Mouse (Mus musculus) embryo, embryonic 9.5 days (tissue): ENCODE data around the gene Phc2.
A peak's percentile ranks its signal among the peaks of the same experiment; 100 is the strongest.
"Not testable (repeated sequence)": the region's sequence is repeated elsewhere in the genome, so short reads cannot be mapped to it uniquely, and the experiment has no call there.

ENCODE experiments used
- DNase-seq: peaks from one replicate; pipeline ENCODE4 v3.0.0-alpha.2; 2017; ENCODE audit errors: extremely low spot score

Phc2 gene

GRCm38 (mm10) chr4:128645896-128646295, 8.6 kb upstream of the Phc2 start:
- no peak for DNase-seq

- DNase-seq = no peak
Observed at GRCm38 (mm10) chr4:128646762-128647161, 7.7 kb upstream of the Phc2 start.

GRCm38 (mm10) chr4:128648567-128649255, 5.8 kb upstream of the Phc2 start:
- DNase-seq = peak; percentile 62

- no peak for DNase-seq
Observed at GRCm38 (mm10) chr4:128651530-128651929, 3.0 kb upstream of the Phc2 start.

- no peak for DNase-seq
Observed at GRCm38 (mm10) chr4:128652584-128653298, 1.8 kb upstream of the Phc2 start.

GRCm38 (mm10) chr4:128655446-128655845, 944 bp downstream of the Phc2 start:
- no peak for DNase-seq

GRCm38 (mm10) chr4:128660196-128660595, 5.7 kb downstream of the Phc2 start:
- no peak for DNase-seq

GRCm38 (mm10) chr4:128661063-128661462, 6.6 kb downstream of the Phc2 start:
- no peak for DNase-seq

GRCm38 (mm10) chr4:128664002-128664401, 9.5 kb downstream of the Phc2 start:
- no peak for DNase-seq

GRCm38 (mm10) chr4:128666362-128666761, 11.9 kb downstream of the Phc2 start:
- DNase-seq = not testable (repeated sequence)

- DNase-seq = not testable (repeated sequence)
Observed at GRCm38 (mm10) chr4:128667195-128667594, 12.7 kb downstream of the Phc2 start.

- DNase-seq = no peak
Observed at GRCm38 (mm10) chr4:128669229-128669628, 14.7 kb downstream of the Phc2 start.

GRCm38 (mm10) chr4:128670566-128671191, 16.2 kb downstream of the Phc2 start:
- peak; percentile 56 for DNase-seq

- DNase-seq = no peak
Observed at GRCm38 (mm10) chr4:128672494-128672893, 18.0 kb downstream of the Phc2 start.

GRCm38 (mm10) chr4:128678564-128679217, 24.2 kb downstream of the Phc2 start:
- no peak for DNase-seq

GRCm38 (mm10) chr4:128681126-128681525, 26.6 kb downstream of the Phc2 start:
- peak; percentile 36 for DNase-seq

GRCm38 (mm10) chr4:128682281-128682680, 27.8 kb downstream of the Phc2 start:
- DNase-seq = no peak

GRCm38 (mm10) chr4:128683706-128684105, 29.2 kb downstream of the Phc2 start:
- no peak for DNase-seq

GRCm38 (mm10) chr4:128684108-128684507, 29.6 kb downstream of the Phc2 start:
- no peak for DNase-seq

- DNase-seq = no peak
Observed at GRCm38 (mm10) chr4:128688513-128688913, 34.0 kb downstream of the Phc2 start.

GRCm38 (mm10) chr4:128688976-128689375, 34.5 kb downstream of the Phc2 start:
- no peak for DNase-seq

GRCm38 (mm10) chr4:128689739-128690304, 35.3 kb downstream of the Phc2 start:
- DNase-seq = no peak
